Comparison of ENCODE assay signal across 13 mouse cellular contexts in genomic region chr14:25562447-25562846, GRCm38 (mm10).
A peak's percentile ranks its signal among the peaks of the same experiment; 100 is the strongest.
DNase-seq lines count a peak whose midpoint lies in the region; ATAC-seq and TF ChIP-seq lines count a peak whose summit lies in the region.
"Had no signal": no experiment of that assay in that cellular context is flagged by ENCODE, and none has a peak within 500 bp of the region (broad histone marks: within the 10 kb centered on the region; RNA-seq: fewer than 3 reads in every experiment).

No protein-coding gene starts in this region.

- no peaks in the 10 kb centered on the region for H3K9me3 ChIP-seq in kidney, postnatal 0 days (replicated peaks; ENCODE audit: low read length)
- H3K9me3 ChIP-seq in heart, embryonic 16.5 days (replicated peaks; ENCODE audit: control insufficient read depth, low read length), result no peaks in the 10 kb centered on the region
- H3K9me3 ChIP-seq in limb, embryonic 12.5 days, result no peaks in the 10 kb centered on the region
- no peaks in the 10 kb centered on the region for H3K9me3 ChIP-seq in stomach, postnatal 0 days (ENCODE audit: control insufficient read depth, low read length)
- H3K9me3 ChIP-seq: lung, embryonic 15.5 days; neural tube, embryonic 12.5 days had no signal

- H3K79me2 ChIP-seq in heart, adult 2 months (replicated peaks; ENCODE audit: control insufficient read depth, insufficient read depth, low read length), result peaks cover 2% of the 10 kb centered on the region

- H3K27ac ChIP-seq in heart, adult 2 months, result peak overlapping the region; percentile 12; the same call in 1 of the 2 replicates
- peak overlapping the region; percentile 31; the same call in 1 of the 2 replicates for H3K27ac ChIP-seq in kidney, postnatal 0 days
- H3K27ac ChIP-seq in heart, embryonic 16.5 days (ENCODE audit: low read length), result peak overlapping the region; percentile 78
- H3K27ac ChIP-seq in limb, embryonic 12.5 days, result peak overlapping the region; percentile 51; the same call in 1 of the 2 replicates
- H3K27ac ChIP-seq in stomach, postnatal 0 days (replicated peaks), result no peak overlapping the region; the same call in 1 of the 2 replicates
- H3K27ac ChIP-seq: lung, embryonic 15.5 days; neural tube, embryonic 12.5 days had no signal

- no peak for TF ChIP-seq POLR2A in heart, adult 2 months (IDR thresholded peaks at IDR 0.05; ENCODE audit: insufficient read depth, low read depth, low read length)

- H3K36me3 ChIP-seq in heart, adult 2 months (ENCODE audit: control insufficient read depth, insufficient read depth, low read length), result peaks cover 3% of the 10 kb centered on the region
- H3K36me3 ChIP-seq in kidney, postnatal 0 days (ENCODE audit: insufficient read depth, low read length), result no peaks in the 10 kb centered on the region
- no peaks in the 10 kb centered on the region for H3K36me3 ChIP-seq in heart, embryonic 16.5 days (ENCODE audit: control insufficient read depth, insufficient read depth)
- H3K36me3 ChIP-seq in limb, embryonic 12.5 days, result peaks cover 64% of the 10 kb centered on the region
- H3K36me3 ChIP-seq in stomach, postnatal 0 days (ENCODE audit: control insufficient read depth, insufficient read depth, low read length), result 0 out of 2 replicates have a peak, but pooled peaks cover 2% of the 10 kb centered on the region
- H3K36me3 ChIP-seq: lung, embryonic 15.5 days had no signal

- no peak overlapping the region for H3K4me2 ChIP-seq in kidney, postnatal 0 days (ENCODE audit: low read length)
- H3K4me2 ChIP-seq in heart, embryonic 16.5 days (ENCODE audit: low read depth, low read length), result no peak overlapping the region
- no peak overlapping the region for H3K4me2 ChIP-seq in limb, embryonic 12.5 days
- no peak overlapping the region for H3K4me2 ChIP-seq in stomach, postnatal 0 days (replicated peaks; ENCODE audit: low read depth)
- H3K4me2 ChIP-seq: lung, embryonic 15.5 days; neural tube, embryonic 12.5 days had no signal

- no peak overlapping the region for H3K4me3 ChIP-seq in heart, adult 2 months
- H3K4me3 ChIP-seq in kidney, postnatal 0 days (replicated peaks; ENCODE audit: low read depth, low read length), result no peak overlapping the region
- no peak overlapping the region for H3K4me3 ChIP-seq in heart, embryonic 16.5 days (ENCODE audit: low read length)
- H3K4me3 ChIP-seq in limb, embryonic 12.5 days (replicated peaks), result no peak overlapping the region
- H3K4me3 ChIP-seq in stomach, postnatal 0 days (ENCODE audit: low read depth, low read length), result no peak overlapping the region
- H3K4me3 ChIP-seq: lung, embryonic 15.5 days; neural tube, embryonic 12.5 days had no signal

- ATAC-seq in kidney, postnatal 0 days (replicated peaks; ENCODE audit: low FRiP score, low read depth), result no peak
- ATAC-seq in heart, embryonic 16.5 days (replicated peaks; ENCODE audit: extremely low read depth, insufficient read depth, low FRiP score), result peak; percentile 39; the same call in 1 of the 2 replicates
- ATAC-seq in limb, embryonic 12.5 days (ENCODE audit: insufficient number of reproducible peaks, insufficient read depth, low FRiP score, low TSS enrichment, low read depth), result no peak
- ATAC-seq in stomach, postnatal 0 days (ENCODE audit: low FRiP score, low TSS enrichment), result no peak

- intact Hi-C loops in heart, adult 2 months (cut with DNase I), result loop anchor here (10.0 kb wide), 2 partner anchors 338 to 658 kb away; no protein-coding TSS in a partner anchor

- no peak for TF ChIP-seq CTCF in heart, adult 2 months (IDR thresholded peaks at IDR 0.05)
- no peak for TF ChIP-seq CTCF in kidney, postnatal 0 days (IDR thresholded peaks at IDR 0.05; ENCODE audit: low read depth)
- TF ChIP-seq CTCF in stomach, postnatal 0 days (IDR thresholded peaks at IDR 0.05; ENCODE audit: low read depth), result no peak

- 0 out of 2 replicates have a peak, but pooled peaks have one; percentile 30 for TF ChIP-seq EP300 in heart, adult 2 months (IDR thresholded peaks at IDR 0.05; ENCODE audit: insufficient read depth, low read depth, low read length)
- TF ChIP-seq EP300 in stomach, postnatal 0 days (optimal IDR thresholded peaks at IDR 0.05), result no peak

- 48% methylated on average over 4 of the region's 4 CpGs for WGBS in heart, adult 2 months
- WGBS in kidney, postnatal 0 days, result 71% methylated on average over 4 of the region's 4 CpGs
- WGBS in heart, embryonic 16.5 days, result 52% methylated on average over 4 of the region's 4 CpGs
- 85% methylated on average over 4 of the region's 4 CpGs for WGBS in limb, embryonic 12.5 days
- WGBS in stomach, postnatal 0 days, result 63% methylated on average over 4 of the region's 4 CpGs

- no peak overlapping the region; the same call in 1 of the 2 replicates for H3K9ac ChIP-seq in heart, adult 2 months (ENCODE audit: low read depth, low read length)
- no peak overlapping the region for H3K9ac ChIP-seq in kidney, postnatal 0 days (ENCODE audit: low read depth, low read length)
- H3K9ac ChIP-seq in heart, embryonic 16.5 days (ENCODE audit: low read length), result peak overlapping the region; percentile 45
- H3K9ac ChIP-seq in limb, embryonic 12.5 days (replicated peaks), result no peak overlapping the region
- no peak overlapping the region for H3K9ac ChIP-seq in stomach, postnatal 0 days (ENCODE audit: low read length)
- H3K9ac ChIP-seq: lung, embryonic 15.5 days; neural tube, embryonic 12.5 days had no signal

- H3K27me3 ChIP-seq in heart, adult 2 months (ENCODE audit: control insufficient read depth, insufficient read depth, low read length), result no peaks in the 10 kb centered on the region
- no peaks in the 10 kb centered on the region for H3K27me3 ChIP-seq in kidney, postnatal 0 days (ENCODE audit: insufficient read depth, low read length)
- no peaks in the 10 kb centered on the region for H3K27me3 ChIP-seq in heart, embryonic 16.5 days (ENCODE audit: control insufficient read depth, insufficient read depth, low read length)
- no peaks in the 10 kb centered on the region for H3K27me3 ChIP-seq in limb, embryonic 12.5 days
- no peaks in the 10 kb centered on the region for H3K27me3 ChIP-seq in stomach, postnatal 0 days (ENCODE audit: control insufficient read depth, insufficient read depth, low read length)
- H3K27me3 ChIP-seq: lung, embryonic 15.5 days; neural tube, embryonic 12.5 days had no signal

- H3K4me1 ChIP-seq in heart, adult 2 months (ENCODE audit: control insufficient read depth, insufficient read depth, low read length), result peaks cover 31% of the 10 kb centered on the region
- H3K4me1 ChIP-seq in kidney, postnatal 0 days (replicated peaks; ENCODE audit: insufficient read depth, low read length), result peaks cover 35% of the 10 kb centered on the region
- peaks cover 46% of the 10 kb centered on the region for H3K4me1 ChIP-seq in heart, embryonic 16.5 days (ENCODE audit: control insufficient read depth, insufficient read depth, low read length)
- H3K4me1 ChIP-seq in limb, embryonic 12.5 days (replicated peaks), result peaks cover 70% of the 10 kb centered on the region
- H3K4me1 ChIP-seq in stomach, postnatal 0 days (replicated peaks; ENCODE audit: control insufficient read depth, insufficient read depth), result peaks cover 6% of the 10 kb centered on the region; the same call in 1 of the 2 replicates

- no peak for DNase-seq in heart, adult 2 months
- DNase-seq in heart, adult 8-10 months (ENCODE audit: low spot score), result no peak
- no peak for DNase-seq in kidney, postnatal 0 days (ENCODE audit: low spot score)
- DNase-seq in kidney, adult 8-10 months, result no peak
- DNase-seq in stomach, postnatal 0 days (ENCODE audit: low spot score), result no peak
- DNase-seq: cerebellum, adult 11 months; kidney, adult 11 months; layer of hippocampus, adult 9-11 months; thymus, postnatal 36 days had no signal
